Mouse (Mus musculus) lung, postnatal 0 days (tissue): Measurements from ENCODE around the gene Podxl.

Experiments used
- CTCF ChIP-seq: IDR thresholded peaks from 2 replicates; pipeline ENCODE4 v1.5.1; 2016; ENCODE audit warnings: antibody characterized with exemption, mild to moderate bottlenecking
- EP300 ChIP-seq: IDR thresholded peaks from 2 replicates; pipeline ENCODE4 v1.6.1; 2016; ENCODE audit warnings: antibody characterized with exemption, mild to moderate bottlenecking, control low read depth

DNA sequence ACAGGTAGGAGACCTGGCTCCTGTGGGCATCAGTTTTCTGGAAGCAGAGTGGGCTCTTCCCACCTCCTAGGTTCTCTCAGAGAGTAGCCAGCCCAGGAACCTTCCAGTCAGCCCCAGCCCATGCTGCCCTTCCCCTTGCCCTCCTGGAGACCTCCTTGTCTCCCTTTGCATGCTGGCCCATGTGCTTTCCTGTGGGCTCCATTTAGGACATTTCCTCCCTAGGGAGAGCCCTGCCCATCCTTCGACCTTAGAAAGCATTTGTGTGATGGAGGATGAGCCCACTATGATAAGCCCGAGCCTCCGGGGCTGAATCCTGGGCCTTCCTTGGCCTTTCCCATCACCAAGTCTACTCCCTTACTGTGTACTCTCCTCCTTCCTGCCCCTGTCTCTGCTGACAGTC is 25.5 kb upstream of the Podxl start:
- TF ChIP-seq EP300, result peak; percentile 44; the same call in 1 of the 2 replicates
- no peak for TF ChIP-seq CTCF
